Mouse (Mus musculus) brain, embryonic 14.5 days (tissue): ENCODE measurements at regions not wholly inside any gene's neighbourhood (a gene's known extent, or its start where the extent isn't known, plus 50 kb on each side); places are given as distances from the start of the nearest gene placed in this dataset.

Experiments used
- CTCF ChIP-seq: fragments of 200-500 bp; IDR thresholded peaks from 2 replicates; pipeline ENCODE4 v1.5.1; 2012; ENCODE audit warnings: inconsistent platforms, mild to moderate bottlenecking, moderate library complexity, borderline replicate concordance; ENCODE audit not compliant: insufficient read depth, insufficient read length; ENCODE audit errors: extremely low read depth
- POLR2A ChIP-seq: fragments of 200-500 bp; IDR thresholded peaks from 2 replicates; pipeline ENCODE4 v1.6.1; 2012; ENCODE audit warnings: mild to moderate bottlenecking, inconsistent platforms, borderline replicate concordance; ENCODE audit not compliant: poor library complexity, insufficient read depth, insufficient read length, severe bottlenecking; ENCODE audit errors: extremely low read depth

- no peak for TF ChIP-seq CTCF
- TF ChIP-seq POLR2A: no peak
Observed at GRCm38 (mm10) chr10:122561924-122562323, 113.6 kb downstream of the Avpr1a start.
